ENCODE assay signal across 18 mouse cellular contexts in genomic region chr17:73602552-73603478, GRCm38 (mm10).
A peak's percentile ranks its signal among the peaks of the same experiment; 100 is the strongest.
DNase-seq lines count a peak whose midpoint lies in the region; ATAC-seq lines count a peak whose summit lies in the region.
"Had no signal": no experiment of that assay in that cellular context is flagged by ENCODE, and none has a peak within 500 bp of the region (broad histone marks: within the 10 kb centered on the region; RNA-seq: fewer than 3 reads in every experiment).

No protein-coding gene starts in this region.

- DNase-seq in kidney, adult 11 months: peak; percentile 81
- peak; percentile 32 for DNase-seq in right cerebral cortex, postnatal 4 days
- no peak for DNase-seq in right cerebral cortex, postnatal 36 days (ENCODE audit: low spot score in 2 of 2)
- DNase-seq in heart, postnatal 36 days: no peak
- no peak for DNase-seq in heart, adult 9 months (ENCODE audit: low spot score in 2 of 2)
- DNase-seq: adrenal gland, postnatal 25 days; gastrocnemius, postnatal 36 days; heart, postnatal 4 days; layer of hippocampus, adult 9-11 months; liver; right cerebral cortex, adult 18-20 months; thymus, adult 18-20 months had no signal

- no peak overlapping the region for H3K9ac ChIP-seq in kidney, embryonic 14.5 days (ENCODE audit: low read depth, low read length)
- no peak overlapping the region for H3K9ac ChIP-seq in kidney, embryonic 15.5 days
- H3K9ac ChIP-seq: embryonic facial prominence, embryonic 12.5 days; lung, embryonic 15.5 days had no signal

- H3K4me2 ChIP-seq in kidney, embryonic 14.5 days (replicated peaks; ENCODE audit: low read depth, low read length): no peak overlapping the region
- no peak overlapping the region for H3K4me2 ChIP-seq in kidney, embryonic 15.5 days
- H3K4me2 ChIP-seq: embryonic facial prominence, embryonic 12.5 days; heart, embryonic 11.5 days; lung, embryonic 15.5 days had no signal

- no peak overlapping the region for H3K4me3 ChIP-seq in kidney, embryonic 14.5 days (ENCODE audit: low read length)
- H3K4me3 ChIP-seq in kidney, embryonic 15.5 days (replicated peaks): no peak overlapping the region
- H3K4me3 ChIP-seq: embryonic facial prominence, embryonic 12.5 days; lung, embryonic 15.5 days had no signal

- H3K4me1 ChIP-seq in kidney, embryonic 14.5 days (ENCODE audit: control insufficient read depth, insufficient read depth, low read length): no peaks in the 10 kb centered on the region; the same call in 1 of the 2 replicates
- H3K4me1 ChIP-seq in kidney, embryonic 15.5 days: peaks cover 3% of the 10 kb centered on the region; the same call in 1 of the 2 replicates
- H3K4me1 ChIP-seq: embryonic facial prominence, embryonic 12.5 days; lung, embryonic 15.5 days had no signal

- H3K9me3 ChIP-seq in kidney, embryonic 14.5 days (ENCODE audit: control insufficient read depth, low read length): no peaks in the 10 kb centered on the region
- no peaks in the 10 kb centered on the region for H3K9me3 ChIP-seq in kidney, embryonic 15.5 days (replicated peaks)
- H3K9me3 ChIP-seq: embryonic facial prominence, embryonic 12.5 days; lung, embryonic 15.5 days had no signal

- H3K27me3 ChIP-seq in kidney, embryonic 14.5 days (ENCODE audit: control insufficient read depth, insufficient read depth, low read length): no peaks in the 10 kb centered on the region
- H3K27me3 ChIP-seq in kidney, embryonic 15.5 days: no peaks in the 10 kb centered on the region
- H3K27me3 ChIP-seq: embryonic facial prominence, embryonic 12.5 days; lung, embryonic 15.5 days had no signal

- WGBS in kidney, embryonic 14.5 days: 68% methylated on average over 5 of the region's 5 CpGs
- 64% methylated on average over 5 of the region's 5 CpGs for WGBS in kidney, embryonic 15.5 days

- H3K27ac ChIP-seq in kidney, embryonic 14.5 days (ENCODE audit: low read depth, low read length): no peak overlapping the region
- H3K27ac ChIP-seq in kidney, embryonic 15.5 days: peak overlapping the region; percentile 43; the same call in 1 of the 2 replicates
- H3K27ac ChIP-seq: embryonic facial prominence, embryonic 12.5 days; lung, embryonic 15.5 days had no signal

- H3K36me3 ChIP-seq in kidney, embryonic 14.5 days (ENCODE audit: control insufficient read depth, insufficient read depth, low read length): no peaks in the 10 kb centered on the region
- no peaks in the 10 kb centered on the region for H3K36me3 ChIP-seq in kidney, embryonic 15.5 days
- H3K36me3 ChIP-seq: embryonic facial prominence, embryonic 12.5 days; lung, embryonic 15.5 days had no signal

- no peak for ATAC-seq in kidney, embryonic 14.5 days (ENCODE audit: low FRiP score, low TSS enrichment)
- peak; percentile 85 for ATAC-seq in kidney, embryonic 15.5 days (replicated peaks; ENCODE audit: low FRiP score)
- ATAC-seq in megakaryocyte, adult 5-6 weeks (ENCODE audit: poor library complexity, severe bottlenecking): no peak

- intact Hi-C loops in heart, postnatal 36 days (cut with DNase I): no loop called here

Comparison
In these comparisons a context has a peak if more than half of its experiments do, and no peak if none do; other contexts are left out.
1. DNase-seq: peak in kidney, adult 11 months (single experiment) and right cerebral cortex, postnatal 4 days (single experiment); none in right cerebral cortex, postnatal 36 days (0 of 2), heart, postnatal 36 days (0 of 2) and heart, adult 9 months (0 of 2).